Comparison of ENCODE assay signal across 10 mouse cellular contexts in genomic region chr13:112993531-112994152, GRCm38 (mm10). TPM values are rescaled to one million over a fixed set of nuclear protein-coding genes. Genes with fewer than 3 reads are reported as not detected.
DNase-seq lines count a peak whose midpoint lies in the region; ATAC-seq and TF ChIP-seq lines count a peak whose summit lies in the region.
"Had no signal": no experiment of that assay in that cellular context is flagged by ENCODE, and none has a peak within 500 bp of the region (broad histone marks: within the 10 kb centered on the region; RNA-seq: fewer than 3 reads in every experiment).

TSS of gene Mcidas (plus strand) at chr13:112993845.

- peak within 1 kb of the TSS; percentile 33 for H3K4me3 ChIP-seq in forebrain, postnatal 0 days (ENCODE audit: low read depth, low read length)
- peak within 1 kb of the TSS; percentile 39 for H3K4me3 ChIP-seq in midbrain, embryonic 11.5 days (ENCODE audit: low read depth, low read length)

- no peaks in the 10 kb centered on the region for H3K36me3 ChIP-seq in forebrain, postnatal 0 days (ENCODE audit: insufficient read depth)
- H3K36me3 ChIP-seq in midbrain, embryonic 11.5 days (ENCODE audit: control insufficient read depth, insufficient read depth, low read length), result no peaks in the 10 kb centered on the region

- WGBS in forebrain, postnatal 0 days, result 2% methylated on average over 62 of the region's 63 CpGs
- WGBS in midbrain, embryonic 11.5 days, result under 1% methylated on average over 63 of the region's 63 CpGs

- H3K27me3 ChIP-seq in forebrain, postnatal 0 days (ENCODE audit: insufficient read depth, low read length), result peaks cover 85% of the 10 kb centered on the region
- peaks cover 94% of the 10 kb centered on the region for H3K27me3 ChIP-seq in midbrain, embryonic 11.5 days (ENCODE audit: control insufficient read depth, insufficient read depth, low read length)

- peak within 1 kb of the TSS; percentile 29; the same call in 1 of the 2 replicates for H3K9ac ChIP-seq in forebrain, postnatal 0 days
- H3K9ac ChIP-seq in midbrain, embryonic 11.5 days (ENCODE audit: low read length), result no peak within 1 kb of the TSS

- peak; percentile 16 for ATAC-seq in forebrain, postnatal 0 days
- ATAC-seq in midbrain, embryonic 11.5 days (ENCODE audit: low FRiP score), result peak; percentile 47

- no peaks in the 10 kb centered on the region for H3K9me3 ChIP-seq in forebrain, postnatal 0 days (ENCODE audit: low read length)
- no peaks in the 10 kb centered on the region for H3K9me3 ChIP-seq in midbrain, embryonic 11.5 days (ENCODE audit: control insufficient read depth, low read length)

- H3K4me1 ChIP-seq in forebrain, postnatal 0 days (ENCODE audit: insufficient read depth), result peaks cover 9% of the 10 kb centered on the region
- H3K4me1 ChIP-seq in midbrain, embryonic 11.5 days (ENCODE audit: control insufficient read depth, insufficient read depth, low read length), result peaks cover 10% of the 10 kb centered on the region

- DNase-seq in heart, adult 11 months, result peak; percentile 78
- no peak for DNase-seq in heart, postnatal 36 days
- DNase-seq in adrenal gland, postnatal 36 days, result peak; percentile 24 to 32
- DNase-seq in forebrain, postnatal 0 days, result no peak
- peak; percentile 21 for DNase-seq in kidney, postnatal 14 days
- peak; percentile 94 for DNase-seq in midbrain, embryonic 11.5 days (ENCODE audit: low spot score, missing footprints)
- DNase-seq in thymus, postnatal 14 days, result peak; percentile 36
- no peak for DNase-seq in right cerebral cortex, postnatal 14 days

- intact Hi-C loops in heart, postnatal 36 days (cut with DNase I), result no loop called here

- peak within 1 kb of the TSS; percentile 63 for H3K4me2 ChIP-seq in forebrain, postnatal 0 days (ENCODE audit: low read depth)
- H3K4me2 ChIP-seq in midbrain, embryonic 11.5 days, result peak within 1 kb of the TSS; percentile 59

- TF ChIP-seq CTCF in forebrain, postnatal 0 days (IDR thresholded peaks at IDR 0.05; ENCODE audit: low read depth), result no peak

- no peak within 1 kb of the TSS for H3K27ac ChIP-seq in forebrain, postnatal 0 days (ENCODE audit: low read depth, low read length)
- H3K27ac ChIP-seq in midbrain, embryonic 11.5 days (ENCODE audit: low read depth, low read length), result no peak within 1 kb of the TSS

RNA-seq across cellular contexts. Expression of gene Mcidas, which starts in this region (rescaled TPM):
- total RNA-seq in heart, postnatal 36 days (2021), result not detected
- not detected for total RNA-seq in adrenal gland, postnatal 36 days (2021)
- total RNA-seq in forebrain, postnatal 0 days (2014; rRNA removed), result 0.85 and 1.8 TPM in 2 replicates
- 0.75 and 1.9 TPM in 2 replicates for polyA plus RNA-seq in forebrain, postnatal 0 days (2015; fragmentation: Nextera tagmentation; extraction: Ambion mirVana)
- 0.12 TPM in 2 replicates for polyA plus RNA-seq in midbrain, embryonic 11.5 days (2014; fragmentation: Nextera tagmentation; extraction: Ambion mirVana)
- total RNA-seq: heart, postnatal 10 days; MEL had no signal

Comparison
In these comparisons a context has a peak if more than half of its experiments do, and no peak if none do; other contexts are left out.
1. DNase-seq: peak in heart, adult 11 months (single experiment), kidney, postnatal 14 days (single experiment) and thymus, postnatal 14 days (single experiment); none in heart, postnatal 36 days (0 of 2), forebrain, postnatal 0 days (single experiment) and right cerebral cortex, postnatal 14 days (single experiment).
2. Peak in DNase-seq in adrenal gland, postnatal 36 days; RNA of the gene not detected or under 1 TPM.
3. Peak in DNase-seq, ATAC-seq, H3K4me3 ChIP-seq and H3K4me2 ChIP-seq in midbrain, embryonic 11.5 days; RNA of the gene not detected or under 1 TPM.